7 mouse cellular contexts compared by ENCODE assay signal in the genomic region with DNA sequence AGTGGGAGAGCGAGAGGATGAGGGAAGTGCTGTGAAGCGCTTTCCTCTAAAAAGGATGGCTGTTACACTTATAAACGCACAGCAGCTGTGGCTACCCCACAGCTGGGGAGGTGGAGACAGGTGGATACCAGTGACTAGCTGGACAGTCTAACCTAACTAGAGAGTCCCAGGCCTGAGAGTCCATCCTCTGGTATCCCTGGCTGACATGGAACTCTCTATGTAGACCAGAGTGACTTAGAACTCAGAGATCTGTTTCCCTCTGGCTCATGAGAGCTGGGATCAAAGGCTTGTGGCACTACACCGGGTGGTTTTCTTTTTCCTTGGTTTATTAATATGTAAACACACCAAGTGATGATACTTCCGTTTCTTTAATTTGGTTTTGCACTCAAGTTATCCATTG. TPM values are rescaled to one million over a fixed set of nuclear protein-coding genes. Genes with fewer than 3 reads are reported as not detected.
DNase-seq lines count a peak whose midpoint lies in the region; ATAC-seq and TF ChIP-seq lines count a peak whose summit lies in the region.

No protein-coding gene starts in this region.

- H3K27ac ChIP-seq in lung, postnatal 0 days (ENCODE audit: low read length), result no peak overlapping the region
- 0 out of 2 replicates have a peak overlapping the region, but pooled peaks have one; percentile 6 for H3K27ac ChIP-seq in embryonic facial prominence, embryonic 14.5 days (replicated peaks; ENCODE audit: low read depth, low read length)
- H3K27ac ChIP-seq in hindbrain, embryonic 14.5 days, result peak overlapping the region; percentile 79
- peak overlapping the region; percentile 77 for H3K27ac ChIP-seq in midbrain, embryonic 14.5 days (replicated peaks; ENCODE audit: low read depth, low read length)

- H3K9me3 ChIP-seq in lung, postnatal 0 days (ENCODE audit: low read length), result no peaks in the 10 kb centered on the region
- no peaks in the 10 kb centered on the region for H3K9me3 ChIP-seq in embryonic facial prominence, embryonic 14.5 days (ENCODE audit: control insufficient read depth, low read length)
- H3K9me3 ChIP-seq in hindbrain, embryonic 14.5 days (ENCODE audit: control insufficient read depth, low read length), result no peaks in the 10 kb centered on the region
- H3K9me3 ChIP-seq in midbrain, embryonic 14.5 days (ENCODE audit: control insufficient read depth, low read length), result no peaks in the 10 kb centered on the region

- H3K4me1 ChIP-seq in lung, postnatal 0 days (ENCODE audit: insufficient read depth, low read depth, low read length), result no peaks in the 10 kb centered on the region
- H3K4me1 ChIP-seq in embryonic facial prominence, embryonic 14.5 days (ENCODE audit: control insufficient read depth, insufficient read depth, low read length), result peaks cover 10% of the 10 kb centered on the region
- peaks cover 22% of the 10 kb centered on the region for H3K4me1 ChIP-seq in hindbrain, embryonic 14.5 days (replicated peaks; ENCODE audit: control insufficient read depth, insufficient read depth, low read length)
- peaks cover 19% of the 10 kb centered on the region for H3K4me1 ChIP-seq in midbrain, embryonic 14.5 days (ENCODE audit: control insufficient read depth, insufficient read depth, low read length)

- no peak for ATAC-seq in lung, postnatal 0 days
- ATAC-seq in embryonic facial prominence, embryonic 14.5 days (ENCODE audit: low read depth), result peak; percentile 3; the same call in 1 of the 2 replicates
- peak; percentile 51 for ATAC-seq in hindbrain, embryonic 14.5 days (ENCODE audit: low FRiP score)
- ATAC-seq in midbrain, embryonic 14.5 days (ENCODE audit: low FRiP score, low TSS enrichment), result peak; percentile 32

- 30% methylated on average over 5 of the region's 5 CpGs for WGBS in lung, postnatal 0 days
- WGBS in embryonic facial prominence, embryonic 14.5 days, result 40% methylated on average over 5 of the region's 5 CpGs
- WGBS in hindbrain, embryonic 14.5 days, result 32% methylated on average over 5 of the region's 5 CpGs
- WGBS in midbrain, embryonic 14.5 days, result 29% methylated on average over 5 of the region's 5 CpGs

- TF ChIP-seq EP300 in lung, postnatal 0 days (IDR thresholded peaks at IDR 0.05), result no peak

- H3K4me2 ChIP-seq in lung, postnatal 0 days (replicated peaks; ENCODE audit: low read depth, low read length), result peak overlapping the region; percentile 68
- H3K4me2 ChIP-seq in embryonic facial prominence, embryonic 14.5 days (ENCODE audit: low read depth, low read length), result peak overlapping the region; percentile 70
- H3K4me2 ChIP-seq in hindbrain, embryonic 14.5 days (replicated peaks), result peak overlapping the region; percentile 90
- H3K4me2 ChIP-seq in midbrain, embryonic 14.5 days (ENCODE audit: low read length), result peak overlapping the region; percentile 69

- H3K9ac ChIP-seq in lung, postnatal 0 days (replicated peaks; ENCODE audit: low read depth), result no peak overlapping the region
- peak overlapping the region; percentile 21; the same call in 1 of the 2 replicates for H3K9ac ChIP-seq in embryonic facial prominence, embryonic 14.5 days (ENCODE audit: low read depth, low read length)
- peak overlapping the region; percentile 44 for H3K9ac ChIP-seq in hindbrain, embryonic 14.5 days
- no peak overlapping the region; the same call in 1 of the 2 replicates for H3K9ac ChIP-seq in midbrain, embryonic 14.5 days (replicated peaks; ENCODE audit: low read length)

- H3K36me3 ChIP-seq in lung, postnatal 0 days (ENCODE audit: insufficient read depth, low read length), result 0 out of 2 replicates have a peak, but pooled peaks cover 10% of the 10 kb centered on the region
- peaks cover 15% of the 10 kb centered on the region for H3K36me3 ChIP-seq in embryonic facial prominence, embryonic 14.5 days (ENCODE audit: control insufficient read depth, insufficient read depth, low read length)
- peaks cover 16% of the 10 kb centered on the region for H3K36me3 ChIP-seq in hindbrain, embryonic 14.5 days (replicated peaks; ENCODE audit: control insufficient read depth, insufficient read depth)
- H3K36me3 ChIP-seq in midbrain, embryonic 14.5 days (ENCODE audit: control insufficient read depth, insufficient read depth, low read length), result peaks cover 14% of the 10 kb centered on the region

- TF ChIP-seq CTCF in lung, postnatal 0 days (IDR thresholded peaks at IDR 0.05), result no peak

- H3K4me3 ChIP-seq in lung, postnatal 0 days (ENCODE audit: low read depth, low read length), result peak overlapping the region; percentile 58
- peak overlapping the region; percentile 59 for H3K4me3 ChIP-seq in embryonic facial prominence, embryonic 14.5 days (ENCODE audit: low read depth, low read length)
- H3K4me3 ChIP-seq in hindbrain, embryonic 14.5 days (replicated peaks; ENCODE audit: low read length), result peak overlapping the region; percentile 57
- H3K4me3 ChIP-seq in midbrain, embryonic 14.5 days (replicated peaks; ENCODE audit: low read depth, low read length), result peak overlapping the region; percentile 53

- H3K27me3 ChIP-seq in lung, postnatal 0 days (replicated peaks; ENCODE audit: insufficient read depth, low read length), result no peaks in the 10 kb centered on the region
- no peaks in the 10 kb centered on the region for H3K27me3 ChIP-seq in embryonic facial prominence, embryonic 14.5 days (replicated peaks; ENCODE audit: control insufficient read depth, insufficient read depth, low read length)
- no peaks in the 10 kb centered on the region for H3K27me3 ChIP-seq in hindbrain, embryonic 14.5 days (ENCODE audit: control insufficient read depth, insufficient read depth, low read length)
- H3K27me3 ChIP-seq in midbrain, embryonic 14.5 days (ENCODE audit: control insufficient read depth, insufficient read depth, low read length), result no peaks in the 10 kb centered on the region

- DNase-seq in lung, postnatal 0 days (ENCODE audit: low spot score), result no peak
- DNase-seq in lung, postnatal 25 days (ENCODE audit: low spot score), result no peak
- DNase-seq in embryonic facial prominence, embryonic 14.5 days (ENCODE audit: low spot score), result no peak
- DNase-seq in hindbrain, embryonic 14.5 days (ENCODE audit: low spot score), result no peak
- DNase-seq in midbrain, embryonic 14.5 days, result no peak
- DNase-seq in urinary bladder, postnatal 10 days (ENCODE audit: low spot score), result no peak
- no peak for DNase-seq in thymus, postnatal 25 days

RNA-seq across cellular contexts. Expression of a gene that starts 1.7 kb away (rescaled TPM):
- polyA plus RNA-seq in lung, postnatal 0 days (2015; fragmentation: Nextera tagmentation; extraction: Ambion mirVana), result 3.6 and 4.0 TPM in 2 replicates
- polyA plus RNA-seq in embryonic facial prominence, embryonic 14.5 days (2014; fragmentation: Nextera tagmentation; extraction: Ambion mirVana), result 7.1 and 8.1 TPM in 2 replicates
- polyA plus RNA-seq in hindbrain, embryonic 14.5 days (2014; fragmentation: Nextera tagmentation; extraction: Ambion mirVana), result 10.8 and 12.3 TPM in 2 replicates
- polyA plus RNA-seq in midbrain, embryonic 14.5 days (2014; fragmentation: Nextera tagmentation; extraction: Ambion mirVana), result 10.2 and 14.7 TPM in 2 replicates

RNA-seq across cellular contexts. Expression of a gene that starts 49.2 kb away (rescaled TPM):
- 0.53 and 1.1 TPM in 2 replicates for polyA plus RNA-seq in lung, postnatal 0 days (2015; fragmentation: Nextera tagmentation; extraction: Ambion mirVana)
- 14.7 and 17.5 TPM in 2 replicates for polyA plus RNA-seq in embryonic facial prominence, embryonic 14.5 days (2014; fragmentation: Nextera tagmentation; extraction: Ambion mirVana)
- polyA plus RNA-seq in hindbrain, embryonic 14.5 days (2014; fragmentation: Nextera tagmentation; extraction: Ambion mirVana), result 78.4 and 102 TPM in 2 replicates
- polyA plus RNA-seq in midbrain, embryonic 14.5 days (2014; fragmentation: Nextera tagmentation; extraction: Ambion mirVana), result 97.2 and 120 TPM in 2 replicates

RNA-seq across cellular contexts. Expression of a gene that starts 49.6 kb away (rescaled TPM):
- 0.96 and 0.97 TPM in 2 replicates for polyA plus RNA-seq in lung, postnatal 0 days (2015; fragmentation: Nextera tagmentation; extraction: Ambion mirVana)
- polyA plus RNA-seq in embryonic facial prominence, embryonic 14.5 days (2014; fragmentation: Nextera tagmentation; extraction: Ambion mirVana), result 0.25 and 0.32 TPM in 2 replicates
- 0.30 and 0.80 TPM in 2 replicates for polyA plus RNA-seq in hindbrain, embryonic 14.5 days (2014; fragmentation: Nextera tagmentation; extraction: Ambion mirVana)
- polyA plus RNA-seq in midbrain, embryonic 14.5 days (2014; fragmentation: Nextera tagmentation; extraction: Ambion mirVana), result 0.07 and 0.14 TPM in 2 replicates

Comparison
In these comparisons a context has a peak if more than half of its experiments do, and no peak if none do; other contexts are left out.
1. H3K9ac ChIP-seq: peak in embryonic facial prominence, embryonic 14.5 days (single experiment) and hindbrain, embryonic 14.5 days (single experiment); none in lung, postnatal 0 days (single experiment) and midbrain, embryonic 14.5 days (single experiment).
2. Peak in every context shown above with its lines, with median percentiles within 50 percentile points of each other: H3K4me2 ChIP-seq and H3K4me3 ChIP-seq.